Mouse (Mus musculus): ENCODE data around the gene Trim44. TPM values are rescaled to one million over a fixed set of nuclear protein-coding genes. Genes with fewer than 3 reads are reported as not detected.

Trim44 gene
- total RNA-seq, 2 experiments from 2014 or later = 177 to 178 TPM

- intact Hi-C loops (cut with DNase I) = no loop called here
- DNase-seq (ENCODE audit: extremely low spot score in 1 of 2, low spot score in 2 of 2) = no peak
Observed at GRCm38 (mm10) chr2:102410615-102411014, 3.0 kb upstream of the Trim44 start.

GRCm38 (mm10) chr2:102409741-102410140 is 2.1 kb upstream of the Trim44 start:
- intact Hi-C loops (cut with DNase I) = no loop called here

GRCm38 (mm10) chr2:102406324-102407304 is 1.0 kb downstream of the Trim44 start:
- DNase-seq (ENCODE audit: extremely low spot score in 1 of 2, low spot score in 2 of 2) = peak in 1 of 2 experiments; percentile 14
- intact Hi-C loops (cut with DNase I) = no loop called here

More at GRCm38 (mm10) chr2:102409741-102410140, 2.1 kb upstream of the Trim44 start:
- no peak for DNase-seq (ENCODE audit: extremely low spot score in 1 of 2, low spot score in 2 of 2)

GRCm38 (mm10) chr2:102403982-102404381 is 3.6 kb downstream of the Trim44 start:
- intact Hi-C loops (cut with DNase I) = no loop called here
- no peak for DNase-seq (ENCODE audit: extremely low spot score in 1 of 2, low spot score in 2 of 2)

- DNase-seq (ENCODE audit: extremely low spot score in 1 of 2, low spot score in 2 of 2) = no peak
- intact Hi-C loops (cut with DNase I) = no loop called here
Observed at GRCm38 (mm10) chr2:102403306-102403705, 4.3 kb downstream of the Trim44 start.

GRCm38 (mm10) chr2:102401352-102401692 is 6.3 kb downstream of the Trim44 start:
- no peak for DNase-seq (ENCODE audit: extremely low spot score in 1 of 2, low spot score in 2 of 2)
- intact Hi-C loops (cut with DNase I) = loop anchor here (2.0 kb wide), 1 partner anchor 49 kb away; no protein-coding TSS in a partner anchor

GRCm38 (mm10) chr2:102400605-102401351 is 6.8 kb downstream of the Trim44 start:
- DNase-seq (ENCODE audit: extremely low spot score in 1 of 2, low spot score in 2 of 2) = peak; percentile 90 to 91
- intact Hi-C loops (cut with DNase I) = loop anchor here (2.0 kb wide), 1 partner anchor 50 kb away; no protein-coding TSS in a partner anchor

- no peak for DNase-seq (ENCODE audit: extremely low spot score in 1 of 2, low spot score in 2 of 2)
- intact Hi-C loops (cut with DNase I) = loop anchor here (2.0 kb wide), 1 partner anchor 51 kb away; no protein-coding TSS in a partner anchor
Observed at GRCm38 (mm10) chr2:102399864-102400604, 7.6 kb downstream of the Trim44 start.

GRCm38 (mm10) chr2:102396493-102396892 is 11.1 kb downstream of the Trim44 start:
- no peak for DNase-seq (ENCODE audit: extremely low spot score in 1 of 2, low spot score in 2 of 2)
- intact Hi-C loops (cut with DNase I) = no loop called here

GRCm38 (mm10) chr2:102393457-102393856 is 14.2 kb downstream of the Trim44 start:
- intact Hi-C loops (cut with DNase I) = no loop called here
- no peak for DNase-seq (ENCODE audit: extremely low spot score in 1 of 2, low spot score in 2 of 2)

GRCm38 (mm10) chr2:102385328-102385902 is 22.2 kb downstream of the Trim44 start:
- DNase-seq (ENCODE audit: extremely low spot score in 1 of 2, low spot score in 2 of 2) = no peak
- intact Hi-C loops (cut with DNase I) = no loop called here

- no peak for DNase-seq (ENCODE audit: extremely low spot score in 1 of 2, low spot score in 2 of 2)
- intact Hi-C loops (cut with DNase I) = no loop called here
Observed at GRCm38 (mm10) chr2:102384496-102384895, 23.1 kb downstream of the Trim44 start.

- DNase-seq (ENCODE audit: extremely low spot score in 1 of 2, low spot score in 2 of 2) = no peak
- intact Hi-C loops (cut with DNase I) = no loop called here
Observed at GRCm38 (mm10) chr2:102384057-102384456, 23.6 kb downstream of the Trim44 start.

GRCm38 (mm10) chr2:102383069-102383834 is 24.4 kb downstream of the Trim44 start:
- no peak for DNase-seq (ENCODE audit: extremely low spot score in 1 of 2, low spot score in 2 of 2)
- intact Hi-C loops (cut with DNase I) = no loop called here

- no peak for DNase-seq (ENCODE audit: extremely low spot score in 1 of 2, low spot score in 2 of 2)
- intact Hi-C loops (cut with DNase I) = no loop called here
Observed at GRCm38 (mm10) chr2:102382519-102382918, 25.1 kb downstream of the Trim44 start.

- intact Hi-C loops (cut with DNase I) = no loop called here
- no peak for DNase-seq (ENCODE audit: extremely low spot score in 1 of 2, low spot score in 2 of 2)
Observed at GRCm38 (mm10) chr2:102380581-102380980, 27.0 kb downstream of the Trim44 start.

GRCm38 (mm10) chr2:102378928-102379327 is 28.7 kb downstream of the Trim44 start:
- no peak for DNase-seq (ENCODE audit: extremely low spot score in 1 of 2, low spot score in 2 of 2)
- intact Hi-C loops (cut with DNase I) = no loop called here

GRCm38 (mm10) chr2:102378381-102378780 is 29.2 kb downstream of the Trim44 start:
- intact Hi-C loops (cut with DNase I) = no loop called here
- DNase-seq (ENCODE audit: extremely low spot score in 1 of 2, low spot score in 2 of 2) = no peak

Data from left cerebral cortex, postnatal 10 days (tissue).